Mouse (Mus musculus): ENCODE data around the gene Tomm40.

DNA sequence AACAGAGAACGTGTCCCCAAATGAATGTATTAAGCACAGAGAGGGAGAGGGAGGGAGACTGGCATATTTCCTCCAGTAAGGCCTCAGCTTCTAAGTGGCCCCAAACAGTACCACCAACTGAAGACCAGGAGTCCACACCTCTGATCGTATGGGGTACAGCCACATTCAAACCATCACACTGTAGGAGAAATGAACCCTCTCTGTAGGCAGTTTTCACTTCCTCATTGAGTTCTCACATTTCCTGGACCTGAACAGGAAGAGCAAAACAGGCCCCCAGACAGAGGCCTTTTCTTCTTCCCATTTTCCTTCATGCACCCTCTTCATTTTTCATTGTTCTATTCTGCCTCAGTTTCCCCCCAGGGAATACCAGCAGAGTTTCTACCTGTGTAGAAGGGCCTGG, 47.8 kb downstream of the Tomm40 start:
- TF ChIP-seq CTCF (IDR thresholded peaks at IDR 0.05; ENCODE audit: borderline replicate concordance, control insufficient read depth, extremely low read depth, insufficient read depth, low read length, poor library complexity), result no peak
- no peak for TF ChIP-seq POLR2A (IDR thresholded peaks at IDR 0.05; ENCODE audit: control insufficient read depth, extremely low read depth, insufficient read depth, low read length, poor library complexity)

Data from thymus, adult 2 months (tissue).